Mouse (Mus musculus) thymus, adult 2 months (tissue): ENCODE data around the gene Fgfr2. TPM values are rescaled to one million over a fixed set of nuclear protein-coding genes. Genes with fewer than 3 reads are reported as not detected.

Experiments
- DNase-seq: peaks from one replicate; pipeline ENCODE4 v3.0.0; 2021
- H3K27ac ChIP-seq: fragments of 200-500 bp; 2 replicates; pipeline ENCODE4 v1.5.1; 2012; ENCODE audit warnings: low read length, control low read depth; ENCODE audit not compliant: control insufficient read depth, insufficient read depth
- H3K27me3 ChIP-seq: fragments of 200-500 bp; 2 replicates; pipeline ENCODE4 v1.6.1; 2012; ENCODE audit warnings: mild to moderate bottlenecking, low read length, moderate library complexity, mixed read lengths; ENCODE audit not compliant: control insufficient read depth, insufficient read depth
- H3K36me3 ChIP-seq: fragments of 200-500 bp; 2 replicates; pipeline ENCODE4 v1.6.1; 2012; ENCODE audit warnings: mild to moderate bottlenecking, low read length, moderate library complexity; ENCODE audit not compliant: control insufficient read depth, insufficient read depth
- H3K4me1 ChIP-seq: fragments of 200-500 bp; replicated peaks from 2 replicates; pipeline ENCODE4 v1.6.1; 2012; ENCODE audit warnings: low read length; ENCODE audit not compliant: control insufficient read depth, insufficient read depth
- H3K4me3 ChIP-seq: fragments of 200-500 bp; 2 replicates; pipeline ENCODE4 v1.5.1; 2012; ENCODE audit warnings: mild to moderate bottlenecking, low read length, control low read depth, moderate library complexity; ENCODE audit not compliant: control insufficient read depth, insufficient read depth
- CTCF ChIP-seq: fragments of 200-500 bp; IDR thresholded peaks from 2 replicates; pipeline ENCODE4 v1.5.1; 2012; ENCODE audit warnings: mild to moderate bottlenecking, control low read depth, low read length, moderate library complexity, borderline replicate concordance; ENCODE audit not compliant: control insufficient read depth, poor library complexity, insufficient read depth; ENCODE audit errors: extremely low read depth
- POLR2A ChIP-seq: fragments of 200-500 bp; IDR thresholded peaks from 2 replicates; pipeline ENCODE4 v1.6.1; 2012; ENCODE audit warnings: mild to moderate bottlenecking, low read length, control low read depth, moderate library complexity; ENCODE audit not compliant: control insufficient read depth, poor library complexity, insufficient read depth; ENCODE audit errors: extremely low read depth
- WGBS: fragments of 180-500 bp; shearing (Covaris S2); methylation state at CpG from one replicate; pipeline ENCODE4 v1.1.7; 2018; 5-methylcytosine and 5-hydroxymethylcytosine counted together
- polyA plus RNA-seq: library from polyadenylated mRNA; depleted of rRNA; stranded (reverse); fragments of >200 nt; gene quantifications from 2 replicates; pipeline ENCODE4 v1.2.3, GENCODE M21; 2012

Gene Fgfr2
- polyA plus RNA-seq, 1 experiment = 12.1 TPM

GRCm38 (mm10) chr7:130773914-130774630 lies 2349.1 kb downstream of the Fgfr2 start, which contains the start of gene Btbd16:
Gene Btbd16 (plus strand): TSS chr7:130774069.
- WGBS = 44% methylated on average over 9 of the region's 9 CpGs
- TF ChIP-seq POLR2A = no peak
- TF ChIP-seq CTCF = no peak
- no peak within 1 kb of the TSS for H3K4me3 ChIP-seq
- no peaks in the 10 kb centered on the region for H3K27me3 ChIP-seq
- peaks cover 8% of the 10 kb centered on the region for H3K4me1 ChIP-seq
- no peak within 1 kb of the TSS for H3K27ac ChIP-seq
- no peaks in the 10 kb centered on the region for H3K36me3 ChIP-seq
- peak; percentile 34 for DNase-seq

GRCm38 (mm10) chr7:130773171-130773830 lies 2349.8 kb downstream of the Fgfr2 start:
- TF ChIP-seq POLR2A (no peak), CTCF (no peak)
- Histone ChIP-seq H3K4me3 (no peak overlapping the region), H3K27me3 (no peaks in the 10 kb centered on the region), H3K36me3 (no peaks in the 10 kb centered on the region), H3K4me1 (peaks cover 8% of the 10 kb centered on the region), H3K27ac (no peak overlapping the region)
- peak; percentile 57 for DNase-seq
- 88% methylated on average over 11 of the region's 11 CpGs for WGBS

- no peaks in the 10 kb centered on the region for H3K36me3 ChIP-seq
- TF ChIP-seq POLR2A (no peak), CTCF (peak; percentile 63; the same call in 1 of the 2 replicates)
- no peak overlapping the region for H3K27ac ChIP-seq
- H3K4me1 ChIP-seq = peaks cover 8% of the 10 kb centered on the region
- WGBS = 14% methylated on average over 3 of the region's 3 CpGs
- peak; percentile 83 for DNase-seq
- H3K27me3 ChIP-seq = no peaks in the 10 kb centered on the region
- H3K4me3 ChIP-seq = no peak overlapping the region
Measured at GRCm38 (mm10) chr7:130770707-130771106, 2352.4 kb downstream of the Fgfr2 start.

GRCm38 (mm10) chr7:130768151-130768550 lies 2355.0 kb downstream of the Fgfr2 start:
- H3K27me3 ChIP-seq = no peaks in the 10 kb centered on the region
- no peak overlapping the region for H3K4me3 ChIP-seq
- no peak overlapping the region for H3K27ac ChIP-seq
- no peak for DNase-seq
- H3K4me1 ChIP-seq = no peaks in the 10 kb centered on the region
- 96% methylated on average over 4 of the region's 4 CpGs for WGBS
- no peak for TF ChIP-seq POLR2A
- no peak for TF ChIP-seq CTCF
- H3K36me3 ChIP-seq = no peaks in the 10 kb centered on the region

- no peak for TF ChIP-seq POLR2A
- TF ChIP-seq CTCF = no peak
- no peaks in the 10 kb centered on the region for H3K36me3 ChIP-seq
- H3K27me3 ChIP-seq = no peaks in the 10 kb centered on the region
- DNase-seq = no peak
- 88% methylated on average over 30 of the region's 30 CpGs for WGBS
- H3K27ac ChIP-seq = no peak overlapping the region
- no peak overlapping the region for H3K4me3 ChIP-seq
- no peaks in the 10 kb centered on the region for H3K4me1 ChIP-seq
Measured at GRCm38 (mm10) chr7:130766411-130767170, 2356.6 kb downstream of the Fgfr2 start.

GRCm38 (mm10) chr7:130764160-130764559 lies 2359.0 kb downstream of the Fgfr2 start:
- Histone ChIP-seq H3K27ac (no peak overlapping the region), H3K4me1 (no peaks in the 10 kb centered on the region), H3K36me3 (no peaks in the 10 kb centered on the region), H3K27me3 (no peaks in the 10 kb centered on the region), H3K4me3 (no peak overlapping the region)
- TF ChIP-seq POLR2A (no peak), CTCF (no peak)
- DNase-seq = no peak
- 98% methylated on average over 17 of the region's 17 CpGs for WGBS
